Mouse (Mus musculus): ENCODE measurements around the gene Sptb.

GRCm38 (mm10) chr12:76642616-76643015 is 67.7 kb downstream of the Sptb start:
- TF ChIP-seq POLR2A (IDR thresholded peaks at IDR 0.05; ENCODE audit: borderline replicate concordance, insufficient read depth, low read length) (no peak), CTCF (IDR thresholded peaks at IDR 0.05; ENCODE audit: borderline replicate concordance, insufficient read depth, low read depth, low read length) (no peak)

Data from cerebellum, adult 2 months (tissue).